Mouse (Mus musculus) spleen, postnatal 14 days (tissue): ENCODE measurements around the gene A730061H03Rik.

Experiments used
- DNase-seq, 2 experiments: peaks; one replicate each; pipeline ENCODE4 v3.0.0; 2021 to 2022; ENCODE audit warnings: low spot score in 2 of 2

Gene A730061H03Rik

DNA sequence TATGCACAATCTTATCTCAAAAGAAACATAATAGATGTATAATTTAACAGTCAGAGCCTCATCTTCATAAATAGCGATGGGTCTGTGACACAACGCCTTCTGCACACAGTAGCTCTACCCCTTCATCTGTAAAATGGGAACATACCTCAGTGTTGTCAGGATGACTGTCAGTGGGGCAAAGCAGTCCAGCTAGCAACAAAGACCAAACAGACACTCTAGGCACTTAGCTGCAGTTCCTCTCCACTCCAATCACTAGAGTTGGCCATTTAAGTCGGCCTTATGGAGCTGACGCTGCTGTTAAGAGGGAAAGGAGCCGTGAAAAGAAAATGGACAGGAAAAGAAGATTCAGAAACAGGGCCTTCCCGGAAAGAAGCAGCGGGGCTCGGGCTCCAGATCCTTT lies 8.4 kb downstream of the A730061H03Rik start:
- DNase-seq, result no peak

DNA sequence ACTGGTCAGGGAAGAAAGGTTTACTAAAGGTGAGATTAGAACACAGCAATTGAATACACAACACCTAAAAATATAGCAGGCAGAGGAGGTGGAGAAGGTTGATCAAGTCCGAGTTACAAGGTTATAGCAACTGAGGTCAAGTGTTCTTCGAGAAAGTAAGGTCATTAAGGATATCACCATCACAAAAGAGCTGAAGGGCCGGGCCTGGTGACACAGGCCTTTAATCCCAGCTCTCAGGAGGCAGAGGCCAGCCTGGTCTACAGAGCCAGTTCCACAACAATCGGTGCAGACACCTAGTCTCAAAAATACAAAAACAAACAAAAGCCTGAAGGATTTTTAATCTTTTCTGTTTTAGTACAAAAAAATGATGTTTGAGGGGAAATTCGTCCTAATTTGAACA lies 8.9 kb downstream of the A730061H03Rik start:
- DNase-seq, result no peak

DNA sequence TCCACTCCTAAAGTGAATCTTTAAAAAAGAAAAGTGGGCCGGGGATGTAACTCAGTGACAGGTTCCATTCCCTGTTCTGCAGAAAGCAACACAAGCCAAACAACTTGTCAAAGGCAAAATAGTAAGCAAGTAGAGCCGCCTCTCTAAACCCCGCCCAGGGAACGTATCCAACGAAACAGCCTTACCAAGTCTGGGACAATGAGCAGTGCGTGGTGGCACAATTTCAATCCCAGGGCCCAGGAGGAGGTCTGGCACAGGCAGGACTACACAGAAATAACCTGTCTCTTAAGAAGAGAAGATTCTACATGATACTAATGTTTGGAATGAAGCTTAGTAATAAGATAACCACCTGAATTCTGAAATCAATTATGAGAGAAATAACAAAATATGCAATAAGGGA lies 10.0 kb downstream of the A730061H03Rik start:
- no peak for DNase-seq

DNA sequence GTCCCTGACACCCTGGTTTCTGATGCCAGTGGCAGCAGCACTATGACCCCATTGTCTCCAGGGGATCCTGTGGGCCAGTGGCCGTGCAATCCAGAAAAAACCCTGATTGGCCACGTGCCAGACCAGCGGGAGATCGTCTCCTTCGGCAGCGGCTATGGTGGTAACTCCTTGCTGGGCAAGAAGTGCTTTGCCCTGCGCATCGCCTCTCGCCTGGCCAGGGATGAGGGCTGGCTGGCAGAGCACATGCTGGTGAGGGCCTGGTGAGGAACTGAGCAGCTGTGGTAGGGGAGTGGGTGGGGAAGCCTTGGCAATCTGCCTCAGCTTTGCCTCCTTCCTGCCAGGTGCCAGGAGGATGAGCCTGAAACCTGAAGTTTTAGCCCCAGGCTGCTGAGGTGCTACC lies 15.9 kb downstream of the A730061H03Rik start:
- no peak for DNase-seq

DNA sequence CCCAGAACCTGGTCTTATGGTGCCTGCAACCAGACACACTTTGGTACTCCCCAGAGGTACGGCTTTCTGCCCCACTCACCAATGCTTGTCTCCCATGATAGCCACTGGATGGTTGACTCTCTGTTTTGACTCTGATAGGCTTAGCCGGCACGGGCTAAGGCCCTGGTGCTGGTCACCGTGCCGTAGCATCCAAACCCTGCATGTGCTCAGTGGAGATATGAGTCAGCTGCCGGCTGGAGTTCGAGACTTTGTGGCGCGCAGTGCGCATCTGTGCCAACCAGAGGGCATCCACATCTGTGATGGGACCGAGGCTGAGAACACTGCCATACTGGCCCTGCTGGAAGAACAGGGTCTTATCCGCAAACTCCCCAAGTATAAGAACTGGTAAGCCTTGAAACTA lies 17.9 kb downstream of the A730061H03Rik start:
- peak; percentile 50 to 65 for DNase-seq

DNA sequence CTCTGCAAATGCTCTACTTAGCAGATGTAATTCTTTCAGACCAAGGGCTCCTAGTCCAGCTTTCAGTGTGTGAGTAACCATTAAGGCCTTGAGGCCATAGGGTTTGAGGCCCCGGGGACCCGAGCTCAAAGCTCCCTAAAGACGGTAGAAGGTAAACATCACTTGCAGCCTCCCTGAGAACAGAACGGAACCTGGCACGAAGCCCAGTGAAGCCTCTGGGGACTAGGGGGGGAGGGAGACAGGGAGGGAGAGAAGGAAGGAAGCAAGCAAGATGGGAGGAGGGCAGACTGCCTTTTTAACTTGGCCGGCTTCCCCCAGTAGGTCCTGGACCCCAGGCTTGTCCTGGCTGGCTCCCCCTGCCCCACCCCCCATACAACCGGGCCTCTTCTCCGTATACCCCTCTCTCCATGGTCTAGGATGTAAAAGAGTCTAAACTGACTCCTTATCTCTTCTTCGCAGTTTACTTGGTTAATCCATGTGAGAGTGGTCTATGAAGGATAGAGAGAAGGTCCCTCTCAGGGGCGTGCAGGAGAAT lies 19.4 kb downstream of the A730061H03Rik start:
- peak; percentile 73 to 79 for DNase-seq

DNA sequence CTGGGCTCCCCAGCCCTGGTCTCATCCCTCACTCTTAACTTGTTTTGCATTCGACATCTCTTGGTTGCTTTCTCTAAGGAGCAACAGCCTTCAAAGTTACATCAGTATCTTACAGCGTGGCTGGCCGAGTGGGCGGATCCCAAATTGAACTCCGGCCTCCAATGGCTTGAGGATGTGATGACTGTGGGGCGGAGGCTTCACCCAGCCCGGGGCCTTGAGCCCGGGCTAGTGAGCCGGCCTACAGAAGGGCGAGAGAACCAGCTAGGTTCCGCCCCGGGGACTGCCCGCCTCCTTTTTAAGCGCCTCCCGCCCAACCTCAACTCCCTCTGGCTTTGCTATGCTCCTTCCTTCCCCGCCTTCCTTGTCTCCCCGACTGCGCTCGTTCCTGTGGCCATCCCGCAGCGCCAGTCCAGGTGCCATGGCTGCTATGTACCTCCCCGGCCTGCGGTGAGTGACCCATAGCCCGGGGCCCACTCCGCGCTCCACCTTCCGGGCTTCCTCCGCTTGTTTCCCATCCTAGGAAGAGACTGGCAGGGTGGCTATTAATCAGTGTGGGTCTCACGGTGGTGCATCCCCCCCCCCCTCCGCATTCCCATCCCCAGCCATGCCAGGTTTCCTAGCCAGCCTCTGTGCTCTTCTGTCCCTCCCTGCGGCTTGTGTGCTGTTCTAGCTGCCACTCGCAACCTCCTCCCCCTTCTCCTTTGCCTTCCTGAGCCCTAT lies 20.0 kb downstream of the A730061H03Rik start, which contains the start of gene Pck2:
Pck2 (plus strand) TSS at position 200 of the 720 bp plus-strand sequence.
- peak; percentile 81 to 83 for DNase-seq

DNA sequence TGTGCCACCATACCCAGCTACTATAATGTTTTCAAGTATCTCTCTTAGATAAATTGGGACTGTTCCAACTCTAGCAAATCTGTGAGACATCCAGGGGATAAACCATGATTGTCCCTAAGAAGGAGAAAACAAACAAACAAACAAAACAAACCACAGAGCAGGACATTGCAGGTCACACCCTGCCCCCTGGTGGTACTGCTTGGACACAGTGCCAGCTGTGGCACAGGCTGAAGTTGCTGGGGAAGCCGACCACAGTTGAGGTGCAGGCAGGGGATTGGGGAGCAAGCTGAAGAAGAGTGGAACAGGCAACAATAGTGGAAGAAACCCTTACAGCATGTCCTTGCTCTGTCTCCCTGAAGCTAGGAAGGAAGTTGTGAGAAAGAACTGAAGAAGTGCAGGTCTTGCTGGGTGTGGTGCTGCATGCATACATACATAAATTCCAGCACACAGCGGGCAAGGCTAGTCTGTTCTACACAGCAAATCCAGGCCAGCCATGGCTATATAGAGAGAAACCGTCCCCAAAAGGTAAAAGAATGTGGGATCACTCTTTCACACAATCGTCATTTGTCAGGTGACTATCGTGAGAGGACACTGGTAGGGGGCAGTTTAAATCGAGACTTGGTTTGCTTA lies 24.0 kb downstream of the A730061H03Rik start:
- DNase-seq, result peak in 1 of 2 experiments; percentile 48

DNA sequence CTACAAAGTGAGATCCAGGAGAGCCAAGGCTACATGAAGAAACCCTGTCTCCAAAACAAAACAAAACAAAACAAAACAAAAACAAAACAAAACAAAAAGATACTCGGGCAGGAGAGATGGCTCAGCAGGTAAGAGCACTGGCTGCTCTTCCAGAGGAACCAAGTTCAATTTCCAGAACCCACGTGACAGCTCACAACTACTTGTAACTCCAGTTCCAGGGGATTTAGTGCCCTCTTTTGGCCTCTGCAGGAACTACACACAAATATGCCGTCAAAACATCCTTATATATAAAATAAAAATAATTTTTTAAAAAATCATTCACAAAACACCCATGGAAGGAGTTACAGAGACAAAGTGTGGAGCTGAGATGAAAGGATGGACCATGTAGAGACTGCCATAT lies 32.3 kb downstream of the A730061H03Rik start:
- peak in 1 of 2 experiments; percentile 28 for DNase-seq

DNA sequence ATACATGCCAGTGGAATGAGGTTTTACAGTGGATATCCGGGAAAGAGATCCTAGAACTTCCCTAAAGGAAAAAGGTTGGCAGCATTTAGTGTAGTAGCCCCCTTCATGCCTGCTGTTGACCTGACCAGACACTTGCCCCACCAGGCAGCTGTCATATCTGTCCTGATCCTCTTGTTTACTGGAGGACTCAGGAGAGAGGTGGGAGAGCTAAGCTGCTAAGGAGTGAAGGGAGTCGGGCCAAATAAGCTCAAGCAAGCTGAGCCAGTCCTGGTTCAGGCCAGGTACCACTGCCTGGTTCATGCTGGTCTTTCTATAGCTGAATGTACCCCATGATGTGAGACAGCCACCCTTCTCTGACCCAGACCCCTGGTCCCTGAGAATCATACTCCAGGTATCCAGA lies 33.5 kb downstream of the A730061H03Rik start:
- no peak for DNase-seq

DNA sequence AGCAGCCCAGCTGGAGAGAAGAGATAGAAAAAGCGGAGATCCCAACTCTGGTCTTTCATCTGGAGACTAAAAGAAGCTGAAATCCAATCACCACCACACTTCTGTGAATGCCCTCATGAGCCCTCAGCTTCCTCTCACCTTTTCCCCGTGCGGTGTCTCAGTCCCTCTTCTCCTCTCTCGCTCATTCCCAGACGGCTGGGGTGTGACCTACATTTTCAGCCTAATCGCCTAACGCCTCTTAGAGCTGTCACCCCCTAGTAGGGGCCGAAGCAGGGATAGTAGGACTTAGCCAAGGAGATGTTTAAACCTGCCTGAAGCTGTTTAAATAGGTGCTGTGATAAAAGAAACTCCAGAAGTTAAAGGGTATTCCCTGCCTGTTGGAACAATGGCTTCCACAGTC lies 35.4 kb downstream of the A730061H03Rik start, which contains the start of gene Nrl:
Nrl (minus strand) TSS at position 197 of the 400 bp plus-strand sequence.
- no peak for DNase-seq

DNA sequence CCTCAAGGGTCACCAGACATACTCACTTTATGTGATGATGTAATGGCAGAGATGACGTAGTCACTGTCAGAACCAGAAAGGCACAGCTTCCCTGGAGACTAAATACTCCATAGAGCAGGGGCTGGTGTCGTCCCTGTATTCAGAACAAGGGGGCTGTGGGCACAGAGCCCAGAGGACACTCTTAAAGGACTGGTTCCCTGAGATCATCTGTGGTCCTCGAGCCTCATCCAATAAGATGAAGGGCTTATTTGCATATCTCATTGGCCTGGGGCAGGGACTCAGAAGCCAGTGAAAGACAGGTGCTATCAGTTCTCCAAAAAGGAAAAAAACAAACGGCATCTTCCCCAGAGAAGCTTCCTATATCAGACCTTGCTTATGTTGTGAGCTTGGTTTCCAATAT lies 36.1 kb downstream of the A730061H03Rik start:
- no peak for DNase-seq

DNA sequence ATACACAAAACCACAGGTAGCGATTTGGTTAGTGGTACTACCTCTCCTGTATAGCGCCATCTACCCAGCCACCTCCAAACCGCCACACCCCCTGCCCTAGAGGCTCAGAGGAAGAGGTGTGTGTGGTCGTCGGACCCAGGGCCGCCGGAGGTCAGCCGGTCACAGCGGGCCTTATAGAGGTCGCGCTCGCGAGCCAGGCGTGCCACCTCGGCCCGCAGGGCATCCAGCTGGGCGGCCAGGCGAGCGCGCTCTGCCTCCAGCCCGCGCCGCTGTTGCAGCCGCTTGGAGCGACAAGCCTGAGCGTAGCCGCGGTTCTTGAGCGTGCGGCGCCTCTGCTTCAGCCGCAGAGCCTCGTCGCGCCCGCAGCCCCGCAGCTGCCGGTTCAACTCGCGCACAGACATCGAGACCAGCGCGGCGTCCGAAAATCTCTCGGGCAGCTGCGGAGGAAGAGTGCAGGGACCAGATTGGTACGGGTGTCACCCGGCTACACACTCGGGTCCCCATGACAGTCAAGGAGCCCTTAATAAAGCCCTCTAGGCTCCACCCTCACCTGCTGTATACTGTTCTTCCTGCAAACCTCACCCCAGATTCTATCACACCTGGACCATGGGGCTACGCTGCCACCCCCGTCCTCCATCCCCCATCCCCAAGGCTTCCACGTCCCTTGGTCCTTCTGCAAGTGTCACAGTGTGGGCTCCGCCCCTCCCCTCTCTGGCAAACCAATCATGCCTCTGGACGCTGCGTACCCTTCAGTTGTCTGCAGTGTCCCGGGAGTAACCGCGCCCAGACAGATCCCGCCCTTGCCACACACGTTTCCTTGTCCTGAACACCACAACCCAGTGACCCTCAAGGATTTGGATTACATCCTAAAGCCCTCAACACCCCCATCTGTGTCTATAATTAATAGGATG lies 39.5 kb downstream of the A730061H03Rik start:
- no peak for DNase-seq

DNA sequence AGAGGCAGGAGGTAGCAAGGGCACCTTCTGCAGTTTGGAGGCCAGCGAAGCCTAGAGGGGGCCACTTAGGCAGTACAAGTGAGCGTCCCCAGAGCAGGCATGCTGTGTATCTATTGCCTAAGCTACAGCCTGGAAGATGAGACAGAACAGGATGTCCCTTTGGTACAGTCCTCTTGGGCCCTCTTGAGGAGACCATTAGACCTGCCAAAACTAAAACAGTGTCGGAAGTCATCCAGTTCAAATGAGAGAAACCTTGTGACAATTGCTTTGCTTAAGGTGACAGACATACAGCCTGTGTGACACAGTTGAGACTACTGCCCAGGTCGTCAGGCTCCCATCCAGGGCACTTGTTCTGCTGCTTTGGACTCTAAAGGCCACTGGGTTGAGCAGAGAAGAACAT lies 40.6 kb downstream of the A730061H03Rik start:
- DNase-seq, result no peak

DNA sequence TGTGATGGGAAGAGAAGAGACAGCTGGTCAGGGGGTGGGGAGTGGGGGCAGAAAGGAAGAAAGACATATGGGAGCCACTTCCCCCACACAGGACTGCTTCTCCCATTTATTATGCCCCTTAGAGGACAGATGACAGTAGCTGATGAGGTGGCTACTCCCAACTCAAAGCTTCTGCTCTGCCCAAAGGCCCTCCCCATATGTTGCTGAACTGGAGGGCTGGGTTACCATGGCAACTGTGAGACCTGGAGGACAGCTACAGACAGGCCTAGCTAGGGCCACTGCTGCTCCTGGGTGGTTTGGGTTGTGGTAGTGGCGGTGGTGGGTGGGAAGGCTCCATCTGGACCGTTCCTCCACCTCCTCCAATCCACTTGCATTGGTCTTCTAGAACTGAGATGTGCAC lies 41.3 kb downstream of the A730061H03Rik start:
- no peak for DNase-seq

DNA sequence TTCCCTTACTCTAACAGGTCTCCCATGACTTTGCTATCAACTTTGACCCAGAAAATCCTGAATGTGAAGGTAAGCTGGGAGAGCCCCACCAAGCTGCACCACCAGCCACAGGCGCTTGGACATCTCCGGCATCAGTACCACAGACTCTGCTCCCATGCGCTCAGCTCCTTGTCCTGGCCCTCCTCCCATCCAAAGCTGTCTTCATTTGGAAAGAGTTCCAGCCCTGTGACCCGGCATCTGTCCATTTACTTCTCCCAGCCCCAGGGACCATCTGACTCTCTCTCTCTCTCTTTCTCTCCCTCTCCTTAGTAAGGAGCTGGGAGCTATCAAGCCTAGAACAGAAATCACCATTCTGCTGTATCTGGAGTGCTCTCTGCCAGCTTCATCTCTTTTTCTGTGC lies 44.4 kb downstream of the A730061H03Rik start:
- DNase-seq, result no peak

DNA sequence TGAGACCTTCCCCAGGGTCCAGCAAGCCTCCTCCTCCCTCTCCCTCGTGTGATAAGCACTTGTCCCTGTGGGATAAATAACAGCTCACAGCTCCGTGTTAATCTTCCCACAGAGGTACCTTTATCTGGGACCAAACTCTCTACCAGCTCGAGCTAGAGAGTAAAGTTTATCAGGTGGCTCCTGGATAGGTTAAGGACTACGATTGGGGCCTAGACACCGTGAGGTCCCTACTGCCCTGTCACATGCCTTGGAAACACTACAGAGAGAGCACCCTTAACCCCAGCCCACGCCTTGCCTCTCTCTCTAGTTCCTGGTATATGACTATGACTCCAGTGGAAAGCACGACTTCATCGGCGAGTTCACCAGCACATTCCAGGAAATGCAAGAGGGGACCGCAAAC lies 46.3 kb downstream of the A730061H03Rik start:
- DNase-seq, result no peak

DNA sequence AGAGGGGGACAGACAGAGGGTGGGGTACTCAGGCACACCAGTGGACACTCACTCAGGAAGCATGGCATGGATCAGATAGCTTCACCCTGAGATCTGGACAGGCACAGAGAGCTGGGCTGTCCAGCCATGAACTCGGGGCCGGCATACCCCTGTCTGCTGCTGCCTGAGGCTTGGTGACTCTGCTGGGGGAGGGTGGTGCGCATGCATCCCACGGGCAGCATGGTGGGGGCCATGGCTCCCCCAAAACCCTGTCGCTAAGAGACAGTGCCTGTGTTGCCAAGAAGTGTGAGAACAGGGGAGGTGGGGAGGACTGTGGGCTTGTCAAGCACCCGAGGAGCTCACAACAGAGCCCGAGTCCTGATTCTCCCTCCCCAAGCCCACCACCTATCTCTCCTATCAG lies 49.2 kb downstream of the A730061H03Rik start:
- DNase-seq, result no peak

DNA sequence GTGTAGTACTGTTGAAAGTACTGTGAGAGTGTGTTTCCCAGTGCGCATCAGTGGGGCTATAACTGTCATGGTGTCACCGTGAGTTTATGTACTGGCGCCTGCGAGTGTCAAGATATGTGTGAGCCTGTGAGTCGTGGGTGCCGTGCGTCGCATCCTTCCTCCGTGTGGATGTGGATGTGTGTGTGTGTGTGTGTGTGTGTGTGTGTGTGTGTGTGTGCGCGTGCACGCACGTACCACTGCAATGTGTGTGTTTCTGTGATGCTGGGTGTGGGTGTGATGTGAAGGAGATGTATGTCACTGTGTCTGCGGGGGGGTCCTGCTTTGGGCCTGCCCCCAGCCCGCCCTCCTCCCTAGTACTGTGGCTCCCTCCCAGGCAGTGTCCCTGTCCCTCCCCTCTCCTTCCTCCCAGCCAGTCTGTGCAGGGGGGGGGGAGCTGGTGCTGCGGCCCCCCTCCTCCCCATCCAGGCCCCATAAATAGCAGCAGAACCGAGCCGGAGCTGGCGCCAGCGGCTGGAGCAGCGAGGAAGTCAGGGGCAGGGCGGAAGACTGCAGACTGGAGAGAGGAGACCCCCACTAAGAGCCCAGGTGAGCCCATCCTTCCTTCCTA lies 50.0 kb downstream of the A730061H03Rik start, which contains the start of gene Cpne6:
Cpne6 (plus strand) TSS at position 321 of the 607 bp plus-strand sequence.
- no peak for DNase-seq
